Mouse (Mus musculus) forebrain, postnatal 0 days (tissue): Measurements from ENCODE around the gene Tnks2. TPM values are rescaled to one million over a fixed set of nuclear protein-coding genes. Genes with fewer than 3 reads are reported as not detected.
A peak's percentile ranks its signal among the peaks of the same experiment; 100 is the strongest.

Experiments
- ATAC-seq: fragments of 200-750 bp; cut with Nextera tagmentation; 2 replicates; pipeline ENCODE4 v1.8.0; 2017; ENCODE audit warnings: mild to moderate bottlenecking, moderate library complexity
- DNase-seq: peaks from one replicate; pipeline ENCODE4 v3.0.0-alpha.2; 2015
- H3K27ac ChIP-seq: fragments of 300-500 bp; sonication (generic); 2 replicates; pipeline ENCODE4 v1.5.1; 2014; ENCODE audit warnings: low read depth, mild to moderate bottlenecking, antibody characterized with exemption, low read length, moderate library complexity, mixed read lengths
- H3K27me3 ChIP-seq: fragments of 300-500 bp; sonication (generic); 2 replicates; pipeline ENCODE4 v1.6.1; 2014; ENCODE audit warnings: mild to moderate bottlenecking, low read length, mixed read lengths; ENCODE audit not compliant: insufficient read depth
- H3K36me3 ChIP-seq: fragments of 300-500 bp; sonication (generic); 2 replicates; pipeline ENCODE4 v1.6.1; 2014; ENCODE audit warnings: mild to moderate bottlenecking, moderate library complexity; ENCODE audit not compliant: insufficient read depth
- H3K4me1 ChIP-seq: fragments of 300-500 bp; sonication (generic); 2 replicates; pipeline ENCODE4 v1.6.1; 2014; ENCODE audit warnings: antibody characterized with exemption; ENCODE audit not compliant: insufficient read depth
- H3K4me2 ChIP-seq: fragments of 300-500 bp; sonication (generic); 2 replicates; pipeline ENCODE4 v1.6.1; 2014; ENCODE audit warnings: low read depth, mild to moderate bottlenecking, moderate library complexity
- H3K4me3 ChIP-seq: fragments of 300-500 bp; sonication (generic); 2 replicates; pipeline ENCODE4 v1.5.1; 2014; ENCODE audit warnings: low read depth, low read length, mixed read lengths
- H3K9ac ChIP-seq: fragments of 300-500 bp; sonication (generic); 2 replicates; pipeline ENCODE4 v1.6.1; 2014; ENCODE audit warnings: mild to moderate bottlenecking
- H3K9me3 ChIP-seq: fragments of 300-500 bp; sonication (generic); 2 replicates; pipeline ENCODE4 v1.6.1; 2016; ENCODE audit warnings: low read length
- CTCF ChIP-seq: sonication (generic); IDR thresholded peaks from 2 replicates; pipeline ENCODE4 v1.5.1; 2016; ENCODE audit warnings: antibody characterized with exemption, control low read depth, low read depth
- WGBS: fragments of 180-500 bp; shearing (Covaris S2); extraction: QIAGEN DNeasy Blood & Tissue Kit; methylation state at CpG from one replicate; pipeline ENCODE4 v1.1.7; 2014; 5-methylcytosine and 5-hydroxymethylcytosine counted together
- polyA plus RNA-seq: library from polyadenylated mRNA; unstranded; fragments of >200 nt; fragmentation: Nextera tagmentation; extraction: Ambion mirVana; gene quantifications from 2 replicates; pipeline ENCODE4 v1.2.1, GENCODE M21; 2015
- total RNA-seq: library from RNA; depleted of rRNA; stranded (reverse); fragments of >200 nt; gene quantifications from 2 replicates; pipeline ENCODE4 v1.2.3, GENCODE M21; 2014

Tnks2 gene
- total and polyA plus RNA-seq, 2 experiments from 2014 or later = 24.3 to 182 TPM

DNA sequence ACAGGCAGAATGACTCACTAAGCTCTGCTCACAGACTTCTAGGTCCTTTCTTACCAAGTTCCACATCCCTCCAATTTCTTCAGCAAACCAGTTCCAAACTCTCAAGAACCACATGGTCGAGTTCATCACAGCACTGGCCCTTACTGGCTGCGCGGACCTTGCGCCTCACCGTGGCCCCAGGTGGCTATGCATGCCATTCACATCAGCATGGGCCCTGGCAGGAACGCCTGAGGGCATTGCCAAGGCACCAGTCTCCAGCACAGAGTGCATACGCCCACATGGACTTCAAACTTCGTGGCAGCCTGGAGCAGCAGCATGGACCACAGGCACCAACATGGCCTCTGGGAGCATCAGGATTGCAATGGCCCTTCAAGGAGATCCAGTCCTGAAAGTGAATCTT lies 5.7 kb upstream of the Tnks2 start:
- no peaks in the 10 kb centered on the region for H3K27me3 ChIP-seq
- WGBS = 56% methylated on average over 8 of the region's 8 CpGs
- no peak overlapping the region for H3K4me3 ChIP-seq
- no peak overlapping the region for H3K9ac ChIP-seq
- peaks cover 5% of the 10 kb centered on the region; the same call in 1 of the 2 replicates for H3K4me1 ChIP-seq
- DNase-seq (no peak), ATAC-seq (no peak)
- no peak overlapping the region for H3K27ac ChIP-seq
- no peak; the same call in 1 of the 2 replicates for TF ChIP-seq CTCF
- H3K4me2 ChIP-seq = no peak overlapping the region
- no peaks in the 10 kb centered on the region for H3K9me3 ChIP-seq
- no peaks in the 10 kb centered on the region for H3K36me3 ChIP-seq

DNA sequence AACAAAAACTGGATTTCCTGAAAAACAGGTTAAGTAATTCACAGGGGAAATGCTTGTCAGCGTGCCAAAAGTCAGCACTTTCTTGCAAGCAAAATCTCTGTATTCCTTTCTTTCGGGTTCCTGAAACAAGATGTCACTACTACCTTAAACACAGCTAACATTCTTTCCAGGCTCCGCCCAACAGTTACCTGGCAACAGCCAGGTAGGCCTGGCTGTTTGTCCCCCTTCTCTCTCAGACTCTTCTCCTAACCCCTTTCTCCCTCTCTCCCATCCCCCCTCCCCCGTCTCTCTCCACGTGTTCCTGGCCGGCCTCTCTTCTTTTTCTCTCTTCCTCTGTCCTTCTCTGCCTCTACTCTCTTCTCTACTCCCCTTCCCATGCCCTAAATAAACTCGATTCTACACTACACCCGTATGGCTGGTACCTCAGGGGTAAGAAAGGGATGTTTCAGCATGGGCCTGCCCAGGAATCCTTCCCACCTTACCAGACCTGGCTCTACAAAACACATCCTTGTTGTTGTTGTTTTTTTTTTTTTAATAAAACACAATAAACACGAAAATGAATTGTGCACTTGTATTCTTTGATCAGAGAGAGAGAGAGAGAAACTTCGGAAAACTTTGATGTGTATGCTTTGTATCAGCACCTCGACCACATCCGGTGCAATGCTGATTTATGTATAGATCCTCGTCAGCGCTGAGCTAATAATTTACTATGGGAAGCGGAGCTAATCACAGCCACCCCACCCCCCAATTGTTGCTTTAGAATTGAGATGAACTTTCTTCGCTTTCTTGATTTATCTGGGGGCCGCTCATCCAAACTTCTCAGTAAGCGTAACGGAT lies 863 bp upstream of the Tnks2 start:
- ATAC-seq (peak; percentile 13; the same call in 1 of the 2 replicates), DNase-seq (no peak)
- H3K9ac ChIP-seq = peak overlapping the region; percentile 90
- TF ChIP-seq CTCF = no peak
- H3K36me3 ChIP-seq = no peaks in the 10 kb centered on the region
- 5% methylated on average over 19 of the region's 19 CpGs for WGBS
- peaks cover 12% of the 10 kb centered on the region for H3K4me1 ChIP-seq
- H3K27ac ChIP-seq = peak overlapping the region; percentile 93
- no peaks in the 10 kb centered on the region for H3K27me3 ChIP-seq
- H3K4me3 ChIP-seq = peak overlapping the region; percentile 98
- H3K4me2 ChIP-seq = peak overlapping the region; percentile 70
- no peaks in the 10 kb centered on the region for H3K9me3 ChIP-seq

GRCm38 (mm10) chr19:36834532-36835431 lies 750 bp downstream of the Tnks2 start:
- ATAC-seq (peak; percentile 24; the same call in 1 of the 2 replicates), DNase-seq (peak; percentile 18)
- TF ChIP-seq CTCF = no peak
- no peaks in the 10 kb centered on the region for H3K27me3 ChIP-seq
- peak overlapping the region; percentile 98 for H3K4me3 ChIP-seq
- peaks cover 12% of the 10 kb centered on the region for H3K4me1 ChIP-seq
- no peaks in the 10 kb centered on the region for H3K36me3 ChIP-seq
- peak overlapping the region; percentile 90 for H3K9ac ChIP-seq
- H3K4me2 ChIP-seq = peak overlapping the region; percentile 70
- H3K27ac ChIP-seq = peak overlapping the region; percentile 93
- WGBS = 2% methylated on average over 59 of the region's 62 CpGs
- H3K9me3 ChIP-seq = no peaks in the 10 kb centered on the region

DNA sequence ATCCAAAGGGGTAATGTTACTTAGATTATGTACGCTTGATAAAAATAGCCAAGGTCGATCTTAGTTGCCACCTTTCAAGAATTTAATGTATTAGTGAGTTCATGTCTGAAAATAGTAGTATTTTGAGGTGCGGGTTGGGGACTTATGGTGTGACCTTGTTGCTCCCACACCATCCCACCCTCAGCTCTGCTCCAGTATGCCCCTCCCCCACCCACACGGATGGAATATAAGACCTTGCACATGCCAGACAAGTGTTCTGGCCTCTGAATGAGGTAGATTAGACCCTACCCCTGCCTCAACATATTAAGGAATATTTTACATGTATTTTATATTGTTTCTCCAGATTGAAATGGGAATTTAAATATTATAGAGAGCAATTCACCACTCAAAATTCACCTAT lies 2.0 kb downstream of the Tnks2 start:
- DNase-seq = no peak
- 58% methylated on average over 4 of the region's 4 CpGs for WGBS
- no peak overlapping the region for H3K9ac ChIP-seq

DNA sequence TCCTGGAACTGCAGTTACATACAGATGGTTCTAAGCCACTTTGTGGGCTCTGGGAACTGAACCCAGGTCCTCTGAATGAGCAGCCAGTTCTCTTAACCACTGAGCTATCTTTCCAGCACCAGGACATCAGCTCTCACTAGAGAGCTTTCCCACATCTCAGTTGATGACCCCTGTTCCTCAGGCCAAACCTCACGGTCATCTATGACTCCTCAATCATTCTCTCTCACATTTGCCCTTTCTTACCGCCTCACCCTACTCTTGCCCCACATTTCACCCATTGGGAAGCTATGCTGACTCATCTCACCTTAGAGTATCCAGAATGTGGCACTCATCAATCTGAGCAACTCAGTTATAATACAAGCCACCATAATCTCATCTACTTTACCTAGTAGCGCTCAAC lies 6.3 kb downstream of the Tnks2 start:
- no peak for TF ChIP-seq CTCF
- WGBS = 97% methylated on average over 3 of the region's 3 CpGs
- Histone ChIP-seq H3K4me3 (no peak overlapping the region), H3K4me1 (peaks cover 6% of the 10 kb centered on the region), H3K27ac (no peak overlapping the region), H3K9me3 (no peaks in the 10 kb centered on the region), H3K27me3 (no peaks in the 10 kb centered on the region), H3K9ac (no peak overlapping the region), H3K4me2 (no peak overlapping the region), H3K36me3 (no peaks in the 10 kb centered on the region)
- no peak for ATAC-seq
- no peak for DNase-seq

More for the DNA sequence above, 2.0 kb downstream of the Tnks2 start:
- ATAC-seq = no peak
- peaks cover 12% of the 10 kb centered on the region for H3K4me1 ChIP-seq
- peak overlapping the region; percentile 98; the same call in 1 of the 2 replicates for H3K4me3 ChIP-seq
- no peaks in the 10 kb centered on the region for H3K9me3 ChIP-seq
- H3K27me3 ChIP-seq = no peaks in the 10 kb centered on the region
- H3K36me3 ChIP-seq = no peaks in the 10 kb centered on the region
- no peak for TF ChIP-seq CTCF
- peak overlapping the region; percentile 70 for H3K4me2 ChIP-seq
- no peak overlapping the region for H3K27ac ChIP-seq

GRCm38 (mm10) chr19:36843866-36844265 lies 9.8 kb downstream of the Tnks2 start:
- WGBS = 91% methylated on average over 11 of the region's 11 CpGs
- no peak for ATAC-seq
- Histone ChIP-seq H3K9me3 (no peaks in the 10 kb centered on the region), H3K27me3 (no peaks in the 10 kb centered on the region), H3K27ac (no peak overlapping the region), H3K9ac (no peak overlapping the region), H3K36me3 (peaks cover 8% of the 10 kb centered on the region), H3K4me1 (no peaks in the 10 kb centered on the region), H3K4me3 (no peak overlapping the region), H3K4me2 (no peak overlapping the region)
- DNase-seq = no peak
- TF ChIP-seq CTCF = no peak
